Mouse (Mus musculus) cerebellum, postnatal 36 days (tissue): ENCODE measurements around the gene Mmp14.
A peak's percentile ranks its signal among the peaks of the same experiment; 100 is the strongest.

Experiments
- DNase-seq, 2 experiments: peaks; one replicate each; pipeline ENCODE4 v3.0.0; 2021 to 2022; ENCODE audit warnings: mixed read lengths in 2 of 2

Mmp14 gene

GRCm38 (mm10) chr14:54431334-54432077 lies at the start of gene Mmp14:
Gene Mmp14 (plus strand): TSS chr14:54431612.
- DNase-seq: peak in 1 of 2 experiments; percentile 15

GRCm38 (mm10) chr14:54381816-54382215 lies 49.6 kb upstream of the Mmp14 start:
- DNase-seq: no peak

GRCm38 (mm10) chr14:54382641-54383040 lies 48.8 kb upstream of the Mmp14 start:
- no peak for DNase-seq

GRCm38 (mm10) chr14:54383355-54383771 lies 48.0 kb upstream of the Mmp14 start:
- no peak for DNase-seq

GRCm38 (mm10) chr14:54384396-54384795 lies 47.0 kb upstream of the Mmp14 start:
- no peak for DNase-seq

GRCm38 (mm10) chr14:54385968-54386618 lies 45.3 kb upstream of the Mmp14 start:
- no peak for DNase-seq

GRCm38 (mm10) chr14:54387546-54387945 lies 43.9 kb upstream of the Mmp14 start:
- no peak for DNase-seq

GRCm38 (mm10) chr14:54390843-54391242 lies 40.6 kb upstream of the Mmp14 start:
- DNase-seq: no peak

GRCm38 (mm10) chr14:54393794-54394193 lies 37.6 kb upstream of the Mmp14 start:
- DNase-seq: no peak

GRCm38 (mm10) chr14:54394309-54394708 lies 37.1 kb upstream of the Mmp14 start:
- DNase-seq: no peak

GRCm38 (mm10) chr14:54396685-54397084 lies 34.7 kb upstream of the Mmp14 start:
- no peak for DNase-seq

- DNase-seq: no peak
Observed at GRCm38 (mm10) chr14:54397872-54398527, 33.4 kb upstream of the Mmp14 start.

- DNase-seq: no peak
Observed at GRCm38 (mm10) chr14:54398528-54398916, 32.9 kb upstream of the Mmp14 start.

GRCm38 (mm10) chr14:54398921-54399382 lies 32.5 kb upstream of the Mmp14 start:
- DNase-seq: no peak

- no peak for DNase-seq
Observed at GRCm38 (mm10) chr14:54401723-54402122, 29.7 kb upstream of the Mmp14 start.

- no peak for DNase-seq
Observed at GRCm38 (mm10) chr14:54408336-54409056, 22.9 kb upstream of the Mmp14 start.

GRCm38 (mm10) chr14:54409057-54409645 lies 22.3 kb upstream of the Mmp14 start:
- DNase-seq: no peak

- no peak for DNase-seq
Observed at GRCm38 (mm10) chr14:54409980-54410810, 21.2 kb upstream of the Mmp14 start.

- DNase-seq: no peak
Observed at GRCm38 (mm10) chr14:54412000-54412576, 19.3 kb upstream of the Mmp14 start.

GRCm38 (mm10) chr14:54412629-54413170 lies 18.7 kb upstream of the Mmp14 start:
- peak; percentile 18 to 45 for DNase-seq
